Mouse (Mus musculus): ENCODE measurements around the gene Scn8a. TPM values are rescaled to one million over a fixed set of nuclear protein-coding genes. Genes with fewer than 3 reads are reported as not detected.

Gene Scn8a
- polyA plus RNA-seq, 1 experiment from 2014 or later, result 6.8 TPM

DNA sequence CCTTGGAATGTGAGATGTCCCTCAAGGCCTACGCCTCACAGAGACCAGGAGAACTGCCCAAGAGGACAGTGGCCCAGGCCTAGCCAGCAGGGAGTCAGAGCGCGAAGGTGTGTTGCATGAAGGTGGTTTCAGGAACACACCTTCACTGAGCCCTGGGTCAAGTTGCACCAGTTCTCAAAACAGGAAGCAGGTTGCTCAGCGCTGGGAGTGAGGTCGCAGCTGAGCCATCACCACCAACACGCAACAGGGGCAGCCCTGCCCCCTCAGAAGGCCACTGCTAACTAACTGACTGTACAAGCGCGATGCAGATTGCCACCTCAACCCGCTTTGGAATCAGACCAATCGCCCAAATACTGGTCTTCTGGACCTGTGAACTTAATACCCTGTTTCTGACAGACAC, 214.8 kb downstream of the Scn8a start:
- H3K36me3 ChIP-seq (ENCODE audit: control insufficient read depth, insufficient read depth, low read length), result no peaks in the 10 kb centered on the region
- H3K27me3 ChIP-seq (replicated peaks; ENCODE audit: control insufficient read depth, insufficient read depth, low read length), result no peaks in the 10 kb centered on the region
- no peak overlapping the region for H3K27ac ChIP-seq (ENCODE audit: low read depth, low read length)
- no peak for ATAC-seq
- H3K9me3 ChIP-seq (replicated peaks; ENCODE audit: control insufficient read depth, low read length), result no peaks in the 10 kb centered on the region
- DNase-seq (ENCODE audit: low spot score), result no peak
- no peak overlapping the region for H3K9ac ChIP-seq (ENCODE audit: low read length)
- H3K4me3 ChIP-seq (ENCODE audit: low read depth, low read length), result no peak overlapping the region
- 87% methylated on average over 10 of the region's 10 CpGs for WGBS
- H3K4me1 ChIP-seq (ENCODE audit: control insufficient read depth, insufficient read depth, low read length), result no peaks in the 10 kb centered on the region
- no peak overlapping the region for H3K4me2 ChIP-seq (ENCODE audit: low read length)

DNA sequence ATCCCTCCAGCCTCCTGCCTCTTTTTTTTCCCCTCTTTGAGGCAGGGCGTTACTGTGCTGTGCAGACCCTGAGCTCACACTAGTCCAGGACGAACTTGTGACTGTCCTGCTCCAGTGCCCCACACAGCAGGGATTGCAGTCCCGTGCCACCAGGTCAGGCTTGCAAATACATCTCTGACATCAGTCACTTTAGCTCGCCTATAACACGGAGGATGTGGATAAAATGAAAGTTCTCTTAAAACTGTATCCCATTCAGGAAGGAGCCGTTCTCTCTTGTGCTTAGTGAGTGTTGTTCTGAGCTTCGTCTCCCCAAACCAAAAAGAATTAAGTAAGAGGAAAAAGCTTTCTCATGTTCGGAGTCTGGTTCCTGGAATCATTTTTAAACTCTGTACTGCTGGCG, 216.8 kb downstream of the Scn8a start:
- Histone ChIP-seq H3K27ac (ENCODE audit: low read depth, low read length) (no peak overlapping the region), H3K36me3 (ENCODE audit: control insufficient read depth, insufficient read depth, low read length) (no peaks in the 10 kb centered on the region), H3K27me3 (replicated peaks; ENCODE audit: control insufficient read depth, insufficient read depth, low read length) (no peaks in the 10 kb centered on the region), H3K4me2 (ENCODE audit: low read length) (no peak overlapping the region), H3K9me3 (replicated peaks; ENCODE audit: control insufficient read depth, low read length) (no peaks in the 10 kb centered on the region), H3K4me1 (ENCODE audit: control insufficient read depth, insufficient read depth, low read length) (no peaks in the 10 kb centered on the region), H3K9ac (ENCODE audit: low read length) (no peak overlapping the region), H3K4me3 (ENCODE audit: low read depth, low read length) (no peak overlapping the region)
- 77% methylated on average over 9 of the region's 9 CpGs for WGBS
- ATAC-seq (no peak), DNase-seq (ENCODE audit: low spot score) (no peak)

DNA sequence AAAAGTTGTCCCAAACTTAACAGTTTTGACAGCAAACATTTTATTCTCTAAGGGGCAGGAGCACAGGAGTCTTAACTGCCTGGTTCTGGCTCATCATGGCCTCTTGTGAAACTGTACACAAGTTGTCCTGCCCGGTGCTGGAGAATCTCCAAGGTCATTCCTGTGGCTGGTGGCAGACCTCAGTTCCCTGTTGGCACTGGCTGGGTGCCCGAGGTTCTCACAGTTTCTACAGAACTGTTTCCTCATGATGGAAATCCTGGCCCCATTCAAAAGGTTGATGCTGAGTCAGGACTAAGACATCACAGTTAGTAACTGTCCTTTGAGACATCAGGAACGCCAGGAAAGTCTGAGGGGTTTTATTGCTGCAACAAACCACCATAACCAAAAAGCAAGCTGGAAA, 217.3 kb downstream of the Scn8a start:
- H3K4me3 ChIP-seq (ENCODE audit: low read depth, low read length), result no peak overlapping the region
- 71% methylated on average over 3 of the region's 3 CpGs for WGBS
- no peak overlapping the region for H3K9ac ChIP-seq (ENCODE audit: low read length)
- DNase-seq (ENCODE audit: low spot score) (no peak), ATAC-seq (no peak)
- no peak overlapping the region for H3K4me2 ChIP-seq (ENCODE audit: low read length)
- no peak overlapping the region for H3K27ac ChIP-seq (ENCODE audit: low read depth, low read length)
- no peaks in the 10 kb centered on the region for H3K9me3 ChIP-seq (replicated peaks; ENCODE audit: control insufficient read depth, low read length)
- no peaks in the 10 kb centered on the region for H3K4me1 ChIP-seq (ENCODE audit: control insufficient read depth, insufficient read depth, low read length)
- no peaks in the 10 kb centered on the region for H3K27me3 ChIP-seq (replicated peaks; ENCODE audit: control insufficient read depth, insufficient read depth, low read length)
- no peaks in the 10 kb centered on the region for H3K36me3 ChIP-seq (ENCODE audit: control insufficient read depth, insufficient read depth, low read length)

DNA sequence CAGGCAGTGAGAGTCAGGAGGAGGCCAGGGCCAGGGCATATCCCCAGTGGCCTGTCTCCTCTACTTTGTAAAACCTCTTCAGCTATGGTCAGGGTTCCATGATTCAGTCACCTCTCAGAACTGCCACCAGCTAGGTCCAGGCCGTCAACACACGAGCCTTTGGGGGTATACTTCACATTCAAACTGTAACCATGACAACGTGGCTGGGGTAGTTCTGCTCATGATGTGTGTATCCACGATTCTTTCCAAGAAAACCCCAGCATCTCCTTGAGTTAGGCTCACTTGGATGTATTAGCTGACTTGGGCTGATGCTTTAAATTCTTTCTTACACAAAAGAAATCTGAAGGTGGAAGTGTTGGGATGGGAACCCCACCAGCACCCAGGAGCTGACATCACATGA, 218.6 kb downstream of the Scn8a start:
- Histone ChIP-seq H3K9ac (ENCODE audit: low read length) (no peak overlapping the region), H3K36me3 (ENCODE audit: control insufficient read depth, insufficient read depth, low read length) (no peaks in the 10 kb centered on the region), H3K27ac (ENCODE audit: low read depth, low read length) (no peak overlapping the region), H3K27me3 (replicated peaks; ENCODE audit: control insufficient read depth, insufficient read depth, low read length) (no peaks in the 10 kb centered on the region), H3K9me3 (replicated peaks; ENCODE audit: control insufficient read depth, low read length) (no peaks in the 10 kb centered on the region), H3K4me1 (ENCODE audit: control insufficient read depth, insufficient read depth, low read length) (peaks cover 8% of the 10 kb centered on the region), H3K4me3 (ENCODE audit: low read depth, low read length) (no peak overlapping the region), H3K4me2 (ENCODE audit: low read length) (no peak overlapping the region)
- DNase-seq (ENCODE audit: low spot score) (no peak), ATAC-seq (no peak)
- WGBS, result 51% methylated on average over 4 of the region's 4 CpGs

DNA sequence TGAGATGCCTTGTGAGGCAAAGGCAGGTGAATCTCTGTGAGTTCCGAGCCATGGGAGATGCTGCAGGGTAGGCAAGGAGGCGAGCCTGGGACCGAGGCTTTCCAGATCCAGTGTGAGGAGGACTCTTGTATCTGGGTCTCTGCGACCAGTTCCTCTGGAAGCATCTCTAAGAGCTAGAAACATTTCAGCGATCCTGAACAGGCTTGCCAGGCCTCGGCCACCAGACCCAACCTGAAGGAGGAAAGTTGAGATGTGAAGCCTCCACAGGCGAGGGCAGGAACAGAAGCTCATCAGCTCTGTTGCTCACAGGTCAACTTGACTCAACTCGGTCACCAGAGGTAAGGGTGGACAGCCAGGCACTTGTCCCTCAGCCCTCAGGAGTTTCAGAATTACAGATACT, 221.9 kb downstream of the Scn8a start:
- DNase-seq (ENCODE audit: low spot score) (no peak), ATAC-seq (no peak)
- H3K4me1 ChIP-seq (ENCODE audit: control insufficient read depth, insufficient read depth, low read length), result peaks cover 10% of the 10 kb centered on the region
- H3K36me3 ChIP-seq (ENCODE audit: control insufficient read depth, insufficient read depth, low read length), result no peaks in the 10 kb centered on the region
- no peak overlapping the region for H3K4me3 ChIP-seq (ENCODE audit: low read depth, low read length)
- 94% methylated on average over 8 of the region's 8 CpGs for WGBS
- H3K27me3 ChIP-seq (replicated peaks; ENCODE audit: control insufficient read depth, insufficient read depth, low read length), result no peaks in the 10 kb centered on the region
- H3K27ac ChIP-seq (ENCODE audit: low read depth, low read length), result no peak overlapping the region
- H3K9ac ChIP-seq (ENCODE audit: low read length), result no peak overlapping the region
- no peaks in the 10 kb centered on the region for H3K9me3 ChIP-seq (replicated peaks; ENCODE audit: control insufficient read depth, low read length)
- no peak overlapping the region for H3K4me2 ChIP-seq (ENCODE audit: low read length)

DNA sequence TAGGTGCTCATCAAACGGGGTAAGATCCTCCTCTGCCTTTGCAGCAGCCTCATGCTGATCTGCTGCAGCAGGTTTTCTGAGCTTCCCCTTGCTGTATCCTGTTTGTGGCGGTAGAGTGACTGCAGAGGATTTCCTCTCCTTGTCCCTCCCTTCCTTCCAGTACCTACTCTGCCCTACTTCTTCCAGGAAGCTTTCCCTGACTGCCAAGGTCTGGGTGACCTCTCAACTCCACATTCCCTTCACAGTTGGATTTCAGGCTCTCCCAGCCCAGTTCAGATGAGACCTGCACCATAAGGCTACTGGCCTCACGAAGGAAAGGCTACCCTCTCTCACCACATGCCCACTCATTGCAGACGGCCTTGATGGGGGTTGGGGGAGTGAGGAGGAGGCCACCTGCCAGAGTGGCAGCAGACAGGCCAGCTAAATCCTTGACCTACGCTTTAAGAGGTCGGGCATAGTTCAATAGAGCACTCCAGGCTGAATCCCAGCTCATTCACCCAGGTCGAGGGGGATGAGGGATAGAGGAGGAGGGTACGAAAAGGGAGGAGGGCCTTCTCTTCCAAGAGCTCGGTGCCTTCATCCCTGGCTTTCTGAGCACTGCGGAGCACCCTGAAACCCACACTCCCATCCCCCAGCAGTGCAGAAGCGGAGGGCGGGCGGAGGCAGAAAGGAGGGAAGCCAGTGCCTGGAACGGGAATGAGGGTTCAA, 222.6 kb downstream of the Scn8a start:
- Histone ChIP-seq H3K27ac (ENCODE audit: low read depth, low read length) (no peak overlapping the region), H3K9ac (ENCODE audit: low read length) (0 out of 2 replicates have a peak overlapping the region, but pooled peaks have one; percentile 37), H3K4me3 (ENCODE audit: low read depth, low read length) (no peak overlapping the region), H3K4me1 (ENCODE audit: control insufficient read depth, insufficient read depth, low read length) (peaks cover 10% of the 10 kb centered on the region), H3K27me3 (replicated peaks; ENCODE audit: control insufficient read depth, insufficient read depth, low read length) (no peaks in the 10 kb centered on the region; the same call in 1 of the 2 replicates), H3K9me3 (replicated peaks; ENCODE audit: control insufficient read depth, low read length) (no peaks in the 10 kb centered on the region), H3K4me2 (ENCODE audit: low read length) (peak overlapping the region; percentile 33; the same call in 1 of the 2 replicates), H3K36me3 (ENCODE audit: control insufficient read depth, insufficient read depth, low read length) (no peaks in the 10 kb centered on the region)
- 32% methylated on average over 14 of the region's 14 CpGs for WGBS
- ATAC-seq (peak; percentile 38; the same call in 1 of the 2 replicates), DNase-seq (ENCODE audit: low spot score) (peak; percentile 20)

DNA sequence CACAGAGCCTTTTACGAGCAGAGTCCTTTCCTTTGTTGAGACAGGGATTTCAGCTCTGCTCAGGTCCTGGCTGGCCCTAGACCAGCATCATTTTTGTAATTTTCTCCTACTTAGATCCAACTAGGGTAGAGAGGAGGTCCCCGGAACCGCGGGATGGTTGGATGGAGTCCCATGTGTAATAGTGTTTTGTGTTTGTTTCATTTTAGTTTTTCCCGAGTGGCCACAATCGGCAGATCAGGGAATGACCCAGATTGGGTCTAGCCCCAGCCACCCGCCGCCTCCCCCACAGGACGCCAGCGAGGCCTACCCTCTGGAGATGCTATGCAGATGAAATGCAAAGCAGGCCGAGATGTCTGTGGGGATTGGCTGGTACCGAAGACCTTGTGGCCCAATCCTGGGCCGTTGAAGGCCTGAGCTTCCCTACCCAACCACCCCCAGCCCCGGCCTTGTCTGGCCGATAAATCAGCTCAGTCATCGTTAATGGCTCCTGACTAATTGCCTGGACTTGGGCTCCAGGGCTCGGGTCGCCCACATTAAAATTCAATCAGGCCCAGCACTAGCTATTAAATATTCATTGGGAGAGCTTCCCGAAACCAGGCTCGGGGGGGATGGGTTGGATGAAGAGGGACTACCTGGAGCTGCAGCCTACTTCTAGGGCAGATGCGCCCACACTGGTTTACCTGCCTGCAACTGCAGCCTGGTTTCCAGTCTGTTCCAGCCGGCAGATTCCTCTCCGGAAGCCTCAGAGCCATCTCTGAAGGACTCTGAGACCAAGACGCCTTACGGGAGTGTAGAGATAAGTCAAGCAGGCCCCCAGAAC, 223.4 kb downstream of the Scn8a start:
- peak; percentile 73 for DNase-seq (ENCODE audit: low spot score)
- Histone ChIP-seq H3K4me3 (ENCODE audit: low read depth, low read length) (no peak overlapping the region), H3K9me3 (replicated peaks; ENCODE audit: control insufficient read depth, low read length) (no peaks in the 10 kb centered on the region), H3K36me3 (ENCODE audit: control insufficient read depth, insufficient read depth, low read length) (no peaks in the 10 kb centered on the region), H3K4me2 (ENCODE audit: low read length) (peak overlapping the region; percentile 33), H3K27ac (ENCODE audit: low read depth, low read length) (0 out of 2 replicates have a peak overlapping the region, but pooled peaks have one; percentile 21), H3K9ac (ENCODE audit: low read length) (0 out of 2 replicates have a peak overlapping the region, but pooled peaks have one; percentile 37), H3K27me3 (replicated peaks; ENCODE audit: control insufficient read depth, insufficient read depth, low read length) (no peaks in the 10 kb centered on the region; the same call in 1 of the 2 replicates), H3K4me1 (ENCODE audit: control insufficient read depth, insufficient read depth, low read length) (peaks cover 14% of the 10 kb centered on the region)
- ATAC-seq, result peak; percentile 88
- WGBS, result 11% methylated on average over 25 of the region's 25 CpGs

DNA sequence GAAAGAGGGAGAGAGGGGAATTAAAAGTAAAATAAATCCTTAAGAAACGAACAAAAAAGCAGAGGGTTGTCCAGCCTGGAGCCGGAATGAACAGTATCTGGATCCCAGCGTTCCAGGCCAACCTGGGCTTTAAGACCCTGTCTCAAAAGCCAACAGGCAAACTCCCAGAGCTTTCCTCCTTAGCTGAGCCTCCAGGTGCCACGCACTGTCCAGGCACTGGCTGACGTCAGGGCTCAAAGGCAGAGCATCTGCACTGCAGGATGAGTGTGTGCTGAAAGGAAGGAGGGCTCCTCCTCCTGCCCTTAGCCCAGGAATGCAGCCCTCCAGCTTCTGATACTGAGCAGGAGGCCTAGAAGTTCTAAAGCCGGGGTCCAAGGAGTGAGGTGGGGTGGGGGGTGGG, 224.3 kb downstream of the Scn8a start:
- H3K27ac ChIP-seq (ENCODE audit: low read depth, low read length), result no peak overlapping the region
- ATAC-seq, result no peak

DNA sequence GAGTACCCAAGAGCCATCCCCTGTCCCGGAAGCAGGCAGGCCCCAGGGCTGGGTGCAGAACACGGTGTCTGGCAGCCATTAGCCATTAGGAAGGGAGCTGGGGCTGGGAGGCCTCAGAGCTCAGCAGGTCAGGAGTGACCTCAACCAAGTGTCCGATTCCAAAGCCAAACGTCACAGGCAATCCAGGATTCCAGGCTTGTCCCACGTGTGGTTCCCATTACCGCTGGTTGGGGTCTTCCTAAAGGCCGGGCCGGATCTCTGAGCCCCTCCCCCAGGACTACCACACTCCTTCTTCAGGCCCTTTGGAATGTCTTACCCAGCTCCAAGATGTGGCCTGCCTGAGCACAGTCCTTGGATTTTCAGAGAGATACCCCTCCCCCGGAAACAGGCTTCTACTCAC, 225.3 kb downstream of the Scn8a start:
- no peaks in the 10 kb centered on the region; the same call in 1 of the 2 replicates for H3K27me3 ChIP-seq (replicated peaks; ENCODE audit: control insufficient read depth, insufficient read depth, low read length)
- no peak overlapping the region for H3K9ac ChIP-seq (ENCODE audit: low read length)
- H3K9me3 ChIP-seq (replicated peaks; ENCODE audit: control insufficient read depth, low read length), result no peaks in the 10 kb centered on the region
- WGBS, result 74% methylated on average over 9 of the region's 9 CpGs
- ATAC-seq, result no peak
- H3K4me2 ChIP-seq (ENCODE audit: low read length), result no peak overlapping the region
- H3K4me3 ChIP-seq (ENCODE audit: low read depth, low read length), result no peak overlapping the region
- no peak overlapping the region for H3K27ac ChIP-seq (ENCODE audit: low read depth, low read length)
- H3K4me1 ChIP-seq (ENCODE audit: control insufficient read depth, insufficient read depth, low read length), result peaks cover 18% of the 10 kb centered on the region
- H3K36me3 ChIP-seq (ENCODE audit: control insufficient read depth, insufficient read depth, low read length), result no peaks in the 10 kb centered on the region
- DNase-seq (ENCODE audit: low spot score), result no peak

More for the DNA sequence above, 224.3 kb downstream of the Scn8a start:
- peaks cover 18% of the 10 kb centered on the region for H3K4me1 ChIP-seq (ENCODE audit: control insufficient read depth, insufficient read depth, low read length)
- no peaks in the 10 kb centered on the region; the same call in 1 of the 2 replicates for H3K27me3 ChIP-seq (replicated peaks; ENCODE audit: control insufficient read depth, insufficient read depth, low read length)
- no peak overlapping the region for H3K9ac ChIP-seq (ENCODE audit: low read length)
- DNase-seq (ENCODE audit: low spot score), result no peak
- H3K36me3 ChIP-seq (ENCODE audit: control insufficient read depth, insufficient read depth, low read length), result no peaks in the 10 kb centered on the region
- H3K9me3 ChIP-seq (replicated peaks; ENCODE audit: control insufficient read depth, low read length), result no peaks in the 10 kb centered on the region
- H3K4me2 ChIP-seq (ENCODE audit: low read length), result no peak overlapping the region
- H3K4me3 ChIP-seq (ENCODE audit: low read depth, low read length), result no peak overlapping the region
- 47% methylated on average over 6 of the region's 6 CpGs for WGBS
